Mouse (Mus musculus) megakaryocyte, embryonic 14.5 days (primary cell): ENCODE results near the gene Acbd4.

Source experiments
- FLI1 ChIP-seq: IDR thresholded peaks from 2 replicates; pipeline ENCODE4 v1.6.1; 2012; ENCODE audit warnings: low read length, inconsistent platforms, mixed read lengths
- GATA1 ChIP-seq: IDR thresholded peaks from 3 replicates; pipeline ENCODE4 v1.6.1; 2012; ENCODE audit warnings: mixed read lengths, low read length, inconsistent platforms, borderline replicate concordance

DNA sequence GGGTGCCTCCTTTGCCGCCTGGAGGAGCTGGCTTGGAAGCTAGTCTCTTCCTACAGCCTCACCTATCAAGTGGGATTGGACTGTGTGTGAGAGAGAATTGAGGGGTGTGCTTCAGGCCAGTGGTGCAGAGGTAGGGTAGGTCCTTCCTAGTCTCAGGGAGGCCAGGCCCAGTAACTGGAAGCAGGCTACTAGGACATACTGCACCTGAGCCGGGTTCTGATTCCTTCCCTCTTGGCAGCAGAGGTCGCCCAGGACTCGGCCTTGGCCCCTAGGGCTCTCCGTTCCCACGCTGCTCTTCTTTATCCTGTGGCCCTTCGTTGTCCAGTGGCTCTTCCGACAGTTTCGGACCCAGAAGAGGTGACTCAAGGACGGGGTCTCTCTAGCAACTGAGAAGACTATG, 9.8 kb downstream of the Acbd4 start:
- TF ChIP-seq FLI1: no peak
- TF ChIP-seq GATA1: no peak
